12 mouse cellular contexts compared by ENCODE assay signal in genomic region chr4:139059569-139059968, GRCm38 (mm10). TPM values are rescaled to one million over a fixed set of nuclear protein-coding genes. Genes with fewer than 3 reads are reported as not detected.
DNase-seq lines count a peak whose midpoint lies in the region; ATAC-seq and TF ChIP-seq lines count a peak whose summit lies in the region.
"Had no signal": no experiment of that assay in that cellular context is flagged by ENCODE, and none has a peak within 500 bp of the region (broad histone marks: within the 10 kb centered on the region; RNA-seq: fewer than 3 reads in every experiment).

No protein-coding gene starts in this region.

- 13% methylated on average over 7 of the region's 7 CpGs for WGBS in stomach, postnatal 0 days

- DNase-seq in gastrocnemius, postnatal 14 days, result peak; percentile 53
- DNase-seq in gastrocnemius, adult 8-10 months (ENCODE audit: low spot score in 2 of 2), result no peak
- peak; percentile 84 for DNase-seq in testis, postnatal 10 days (ENCODE audit: low spot score)
- DNase-seq in testis, postnatal 14 days (ENCODE audit: low spot score), result no peak
- DNase-seq in kidney, postnatal 14 days, result peak; percentile 72
- DNase-seq in stomach, postnatal 0 days (ENCODE audit: low spot score), result peak; percentile 75
- no peak for DNase-seq in layer of hippocampus, adult 2 months (ENCODE audit: low spot score in 2 of 2)
- DNase-seq in thymus, postnatal 25 days, result no peak
- DNase-seq: gastrocnemius, adult 2 months had no signal

- no peak for TF ChIP-seq EP300 in stomach, postnatal 0 days (optimal IDR thresholded peaks at IDR 0.05)

- H3K27me3 ChIP-seq in stomach, postnatal 0 days (ENCODE audit: control insufficient read depth, insufficient read depth, low read length), result no peaks in the 10 kb centered on the region

- H3K4me2 ChIP-seq in stomach, postnatal 0 days (replicated peaks; ENCODE audit: low read depth), result no peak overlapping the region
- H3K4me2 ChIP-seq: limb, embryonic 12.5 days had no signal

- TF ChIP-seq CTCF in stomach, postnatal 0 days (IDR thresholded peaks at IDR 0.05; ENCODE audit: low read depth), result no peak
- no peak for TF ChIP-seq CTCF in layer of hippocampus, adult 2 months (conservative IDR thresholded peaks at IDR 0.05)

- H3K9ac ChIP-seq in stomach, postnatal 0 days (ENCODE audit: low read length), result no peak overlapping the region
- H3K9ac ChIP-seq: limb, embryonic 12.5 days had no signal

- no peak overlapping the region for H3K27ac ChIP-seq in stomach, postnatal 0 days (replicated peaks)
- H3K27ac ChIP-seq in layer of hippocampus, adult 2 months, result no peak overlapping the region
- H3K27ac ChIP-seq: gastrocnemius, adult 2 months; limb, embryonic 12.5 days had no signal

- no peak for ATAC-seq in stomach, postnatal 0 days (ENCODE audit: low FRiP score, low TSS enrichment)
- ATAC-seq: CD4-positive, CD25-positive, alpha-beta regulatory T cell, adult 4 months had no signal

- intact Hi-C loops in gastrocnemius, postnatal 14 days (cut with DNase I; ENCODE audit: low total_unique reads), result no loop called here

- H3K9me3 ChIP-seq in stomach, postnatal 0 days (ENCODE audit: control insufficient read depth, low read length), result no peaks in the 10 kb centered on the region
- H3K9me3 ChIP-seq: limb, embryonic 12.5 days had no signal

- H3K36me3 ChIP-seq in stomach, postnatal 0 days (ENCODE audit: control insufficient read depth, insufficient read depth, low read length), result no peaks in the 10 kb centered on the region
- H3K36me3 ChIP-seq: limb, embryonic 12.5 days had no signal

- H3K4me1 ChIP-seq in stomach, postnatal 0 days (replicated peaks; ENCODE audit: control insufficient read depth, insufficient read depth), result no peaks in the 10 kb centered on the region
- H3K4me1 ChIP-seq: limb, embryonic 12.5 days had no signal

- H3K4me3 ChIP-seq in stomach, postnatal 0 days (ENCODE audit: low read depth, low read length), result no peak overlapping the region
- no peak overlapping the region for H3K4me3 ChIP-seq in layer of hippocampus, adult 2 months
- H3K4me3 ChIP-seq: gastrocnemius, adult 2 months; limb, embryonic 12.5 days had no signal

RNA-seq across cellular contexts. Expression of gene Htr6, which starts 15.8 kb away (rescaled TPM):
- not detected for total RNA-seq in gastrocnemius, postnatal 14 days (2021)
- total RNA-seq in gastrocnemius, adult 8-10 months (2022), result not detected
- polyA plus RNA-seq in stomach, postnatal 0 days (2015; fragmentation: Nextera tagmentation; extraction: Ambion mirVana), result 0.05 TPM in 1 of 2 replicates, not detected in the other
- total RNA-seq in layer of hippocampus, adult 2 months (2021), result 1 to 10 TPM; 7.3 to 7.6 TPM
- total RNA-seq: gastrocnemius, adult 2 months; neutrophil, adult 5-6 weeks had no signal
- polyA plus RNA-seq: CD4-positive, CD25-positive, alpha-beta regulatory T cell, adult 4 months had no signal

RNA-seq across cellular contexts. Expression of gene Nbl1, which starts 33.2 kb away (rescaled TPM):
- 10 to 100 TPM; 32.2 to 39.6 TPM for total RNA-seq in gastrocnemius, postnatal 14 days (2021)
- total RNA-seq in gastrocnemius, adult 8-10 months (2022), result 10 to 100 TPM; 11.6 to 26.3 (median 16.5) TPM
- polyA plus RNA-seq in stomach, postnatal 0 days (2015; fragmentation: Nextera tagmentation; extraction: Ambion mirVana), result 53.6 and 58.9 TPM in 2 replicates
- 10 to 100 TPM; 84.4 to 89.9 TPM for total RNA-seq in layer of hippocampus, adult 2 months (2021)
- total RNA-seq: neutrophil, adult 5-6 weeks had no signal

Comparison
In these comparisons a context has a peak if more than half of its experiments do, and no peak if none do; other contexts are left out.
1. DNase-seq: peak in gastrocnemius, postnatal 14 days (single experiment), testis, postnatal 10 days (single experiment), kidney, postnatal 14 days (single experiment) and stomach, postnatal 0 days (single experiment); none in gastrocnemius, adult 8-10 months (0 of 2), testis, postnatal 14 days (single experiment), layer of hippocampus, adult 2 months (0 of 2) and thymus, postnatal 25 days (single experiment).
2. RNA of gene Htr6, which starts 15.8 kb away (total RNA-seq): 7.3 to 7.6 TPM in layer of hippocampus, adult 2 months; not detected in gastrocnemius, postnatal 14 days and not detected in gastrocnemius, adult 8-10 months; every median in the first group is over 4 times any median in the second.